Mouse (Mus musculus): ENCODE measurements around the gene Ppil3.

DNA sequence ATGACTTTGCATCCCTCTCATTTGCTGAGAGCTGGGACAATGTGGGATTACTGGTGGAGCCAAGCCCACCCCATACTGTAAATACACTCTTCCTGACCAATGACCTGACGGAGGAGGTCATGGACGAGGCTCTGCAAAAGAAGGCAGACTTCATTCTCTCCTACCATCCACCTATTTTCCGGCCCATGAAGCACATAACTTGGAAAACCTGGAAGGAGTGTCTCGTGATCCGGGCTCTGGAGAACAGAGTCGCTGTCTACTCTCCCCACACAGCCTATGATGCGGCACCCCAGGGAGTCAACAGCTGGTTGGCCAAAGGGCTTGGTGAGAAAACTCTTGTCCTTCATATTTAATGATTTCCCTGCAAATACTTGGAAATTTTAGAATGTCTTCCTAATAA is 2.5 kb upstream of the Ppil3 start:
- no peak for TF ChIP-seq TAL1 (IDR thresholded peaks at IDR 0.05; ENCODE audit: low read length)
- no peak for TF ChIP-seq GATA1 (IDR thresholded peaks at IDR 0.05; ENCODE audit: low read length)

Measured in erythroblast, embryonic 14.5 days (primary cell).